Mouse (Mus musculus) MEL (cell line): ENCODE measurements around the gene Rab22a. TPM values are rescaled to one million over a fixed set of nuclear protein-coding genes. Genes with fewer than 3 reads are reported as not detected.
A peak's percentile ranks its signal among the peaks of the same experiment; 100 is the strongest.

Experiments
- DNase-seq: peaks from one replicate; pipeline ENCODE4 v3.0.0; 2011; ENCODE audit warnings: low read depth, low spot score
- H3K27ac ChIP-seq: 2 replicates; pipeline ENCODE4 v1.5.1; 2012; ENCODE audit warnings: low read depth, mild to moderate bottlenecking, control low read depth, low read length, moderate library complexity; ENCODE audit not compliant: control insufficient read depth
- H3K27me3 ChIP-seq, 2 experiments: fragments of 150-350 bp in 1 of 2; sonication (generic) in 1 of 2; 2 replicates each; pipeline ENCODE4 v1.6.1; 2012; ENCODE audit warnings: low read length in 2 of 2, mild to moderate bottlenecking in 2 of 2, improper control_type of control experiment in 1 of 2, moderate library complexity in 1 of 2; ENCODE audit not compliant: insufficient read depth in 2 of 2, control insufficient read depth in 1 of 2
- H3K36me3 ChIP-seq, 2 experiments: 2 replicates each; pipeline ENCODE4 v1.6.1; 2012 to 2014; ENCODE audit warnings: low read length in 2 of 2, improper control_type of control experiment in 1 of 2, inconsistent platforms in 1 of 2, mild to moderate bottlenecking in 1 of 2; ENCODE audit not compliant: insufficient read depth in 2 of 2, control insufficient read depth in 1 of 2
- H3K4me1 ChIP-seq, 2 experiments: fragments of 150-350 bp in 1 of 2; sonication (generic) in 1 of 2; 2 replicates each; pipeline ENCODE4 v1.6.1; 2012; ENCODE audit warnings: low read length in 2 of 2, improper control_type of control experiment in 1 of 2, mild to moderate bottlenecking in 1 of 2; ENCODE audit not compliant: insufficient read depth in 2 of 2, control insufficient read depth in 1 of 2
- H3K4me3 ChIP-seq, 2 experiments: fragments of 150-350 bp in 1 of 2; sonication (generic) in 1 of 2; 2 replicates each; pipeline ENCODE4 v1.5.1; 2012; ENCODE audit warnings: low read depth in 2 of 2, low read length in 2 of 2, mild to moderate bottlenecking in 2 of 2, moderate library complexity in 2 of 2, control low read depth in 1 of 2, improper control_type of control experiment in 1 of 2; ENCODE audit not compliant: control insufficient read depth in 1 of 2, insufficient read depth in 1 of 2
- H3K79me2 ChIP-seq: 2 replicates; pipeline ENCODE4 v1.6.1; 2012; ENCODE audit warnings: mild to moderate bottlenecking, low read length, moderate library complexity; ENCODE audit not compliant: control insufficient read depth, poor library complexity, insufficient read depth
- H3K9ac ChIP-seq: 2 replicates; pipeline ENCODE4 v1.6.1; 2012; ENCODE audit warnings: low read depth, mild to moderate bottlenecking, control low read depth, low read length, moderate library complexity; ENCODE audit not compliant: control insufficient read depth, poor library complexity, severe bottlenecking
- H3K9me3 ChIP-seq: fragments of 150-350 bp; sonication (generic); replicated peaks from 2 replicates; pipeline ENCODE4 v1.6.1; 2012; ENCODE audit warnings: mild to moderate bottlenecking, low read length, improper control_type of control experiment, moderate library complexity; ENCODE audit not compliant: insufficient read depth
- BHLHE40 ChIP-seq: IDR thresholded peaks from 2 replicates; pipeline ENCODE4 v1.6.1; 2012; ENCODE audit warnings: low read depth, mild to moderate bottlenecking, inconsistent platforms, low read length, improper control_type of control experiment, borderline replicate concordance
- CHD1 ChIP-seq: IDR thresholded peaks from 2 replicates; pipeline ENCODE4 v1.6.1; 2012; ENCODE audit warnings: low read depth, mild to moderate bottlenecking, inconsistent platforms, low read length, improper control_type of control experiment
- CHD2 ChIP-seq: IDR thresholded peaks from 2 replicates; pipeline ENCODE4 v1.6.1; 2011; ENCODE audit warnings: low read length, improper control_type of control experiment
- E2F4 ChIP-seq: IDR thresholded peaks from 2 replicates; pipeline ENCODE4 v1.6.1; 2011; ENCODE audit warnings: low read depth, low read length, improper control_type of control experiment, borderline replicate concordance
- ELF1 ChIP-seq: IDR thresholded peaks from 2 replicates; pipeline ENCODE4 v1.6.1; 2014; ENCODE audit warnings: low read depth, mild to moderate bottlenecking, inconsistent platforms, low read length, improper control_type of control experiment, moderate library complexity
- EP300 ChIP-seq, 2 experiments: IDR thresholded peaks; 2 replicates each; pipeline ENCODE4 v1.6.1; 2011; ENCODE audit warnings: improper control_type of control experiment in 2 of 2, low read length in 2 of 2, low read depth in 1 of 2, mild to moderate bottlenecking in 1 of 2
- GATA1 ChIP-seq: IDR thresholded peaks from 2 replicates; pipeline ENCODE4 v1.6.1; 2011; ENCODE audit warnings: low read depth, low read length, improper control_type of control experiment
- HCFC1 ChIP-seq: IDR thresholded peaks from 2 replicates; pipeline ENCODE4 v1.6.1; 2012; ENCODE audit warnings: low read depth, mild to moderate bottlenecking, inconsistent platforms, low read length, improper control_type of control experiment, moderate library complexity
- KAT2A ChIP-seq: conservative IDR thresholded peaks from 2 replicates; pipeline ENCODE4 v1.6.1; 2012; ENCODE audit warnings: low read depth, low read length, improper control_type of control experiment, inconsistent platforms
- MAX ChIP-seq: IDR thresholded peaks from 2 replicates; pipeline ENCODE4 v1.6.1; 2011; ENCODE audit warnings: low read length, improper control_type of control experiment
- MAZ ChIP-seq: IDR thresholded peaks from 2 replicates; pipeline ENCODE4 v1.6.1; 2012; ENCODE audit warnings: low read depth, mild to moderate bottlenecking, inconsistent platforms, low read length, improper control_type of control experiment
- MEF2A ChIP-seq: IDR thresholded peaks from 2 replicates; pipeline ENCODE4 v1.6.1; 2014; ENCODE audit warnings: low read depth, mild to moderate bottlenecking, inconsistent platforms, low read length, improper control_type of control experiment; ENCODE audit not compliant: poor library complexity, insufficient replicate concordance, severe bottlenecking; ENCODE audit errors: extremely low read depth
- MXI1 ChIP-seq: IDR thresholded peaks from 2 replicates; pipeline ENCODE4 v1.6.1; 2011; ENCODE audit warnings: mild to moderate bottlenecking, low read depth, low read length, improper control_type of control experiment
- MYB ChIP-seq: IDR thresholded peaks from 2 replicates; pipeline ENCODE4 v1.6.1; 2011; ENCODE audit warnings: mild to moderate bottlenecking, low read depth, low read length, improper control_type of control experiment
- NELFE ChIP-seq: IDR thresholded peaks from 2 replicates; pipeline ENCODE4 v1.6.1; 2011; ENCODE audit warnings: low read depth, low read length, improper control_type of control experiment
- NRF1 ChIP-seq: IDR thresholded peaks from 2 replicates; pipeline ENCODE4 v1.6.1; 2014; ENCODE audit warnings: low read depth, mild to moderate bottlenecking, inconsistent platforms, low read length, improper control_type of control experiment, moderate library complexity; ENCODE audit not compliant: poor library complexity, insufficient read depth, severe bottlenecking
- POLR2A ChIP-seq, 2 experiments: IDR thresholded peaks; 2 replicates each; pipeline ENCODE4 v1.6.1; 2011 to 2012; ENCODE audit warnings: low read length in 2 of 2, mild to moderate bottlenecking in 2 of 2, control low read depth in 1 of 2, improper control_type of control experiment in 1 of 2, low read depth in 1 of 2, moderate library complexity in 1 of 2; ENCODE audit not compliant: control insufficient read depth in 1 of 2, insufficient read depth in 1 of 2, poor library complexity in 1 of 2
- POLR2AphosphoS5 ChIP-seq: IDR thresholded peaks from 2 replicates; pipeline ENCODE4 v1.6.1; 2012; ENCODE audit warnings: low read depth, borderline replicate concordance, mild to moderate bottlenecking, inconsistent platforms, low read length, moderate library complexity, mixed read lengths
- RCOR1 ChIP-seq: IDR thresholded peaks from 2 replicates; pipeline ENCODE4 v1.6.1; 2012; ENCODE audit warnings: low read depth, mild to moderate bottlenecking, inconsistent platforms, low read length, improper control_type of control experiment
- USF1 ChIP-seq: IDR thresholded peaks from 2 replicates; pipeline ENCODE4 v1.6.1; 2014; ENCODE audit warnings: low read depth, mild to moderate bottlenecking, inconsistent platforms, low read length, improper control_type of control experiment, moderate library complexity
- ZMIZ1 ChIP-seq: IDR thresholded peaks from 2 replicates; pipeline ENCODE4 v1.6.1; 2012; ENCODE audit warnings: low read depth, mild to moderate bottlenecking, inconsistent platforms, low read length, improper control_type of control experiment, moderate library complexity
- polyA plus RNA-seq, 2 experiments: library from polyadenylated mRNA; stranded (reverse) in 1 of 2; unstranded in 1 of 2; fragments of >175 nt in 1 of 2; fragments of >200 nt in 1 of 2; gene quantifications; 2 replicates each; pipeline versions ENCODE4 v1.2.1 to v1.2.4; 2012; ENCODE audit warnings: low replicate concordance in 2 of 2, low read depth in 1 of 2; ENCODE audit not compliant: insufficient read length in 2 of 2, insufficient read depth in 1 of 2, missing spikeins in 1 of 2
- total RNA-seq: library from RNA; depleted of rRNA; stranded (reverse); fragments of 300-350 nt; gene quantifications from 2 replicates; pipeline ENCODE4 v1.2.3, GENCODE M21; 2012

Rab22a gene
- total and polyA plus RNA-seq, 3 experiments: 8.9 to 15.8 TPM; not detected in 1

- H3K9ac ChIP-seq: peak within 1 kb of the TSS; percentile 89
- no peak for TF ChIP-seq GATA1
- TF ChIP-seq MYB: no peak
- no peak for TF ChIP-seq KAT2A
- peak; percentile 60; the same call in 1 of the 2 replicates for TF ChIP-seq NELFE
- peak; percentile 51 to 62; a peak in 2 of 4 replicates for TF ChIP-seq POLR2A (IDR thresholded peaks at IDR 0.05; ENCODE audit: control insufficient read depth in 1 of 2, insufficient read depth in 1 of 2, low read depth in 1 of 2, low read length in 2 of 2, poor library complexity in 1 of 2)
- no peak for TF ChIP-seq POLR2AphosphoS5
- peak; percentile 86 for TF ChIP-seq HCFC1
- no peak for TF ChIP-seq MAZ
- peak; percentile 97 for TF ChIP-seq NRF1
- TF ChIP-seq BHLHE40: no peak
- TF ChIP-seq CHD1: no peak
- TF ChIP-seq ELF1: peak; percentile 73
- TF ChIP-seq RCOR1: no peak
- TF ChIP-seq USF1: 0 out of 2 replicates have a peak, but pooled peaks have one; percentile 4
- TF ChIP-seq E2F4: no peak
- peaks cover 46% of the 10 kb centered on the region for H3K79me2 ChIP-seq
- peak; percentile 97 for DNase-seq
- peaks cover 2 to 19% of the 10 kb centered on the region in 2 experiments for H3K4me1 ChIP-seq
- H3K36me3 ChIP-seq: peaks cover 2 to 9% of the 10 kb centered on the region in 2 experiments; a peak in 3 of 4 replicates
- H3K9me3 ChIP-seq: no peaks in the 10 kb centered on the region
- H3K27ac ChIP-seq: peak within 1 kb of the TSS; percentile 13; the same call in 1 of the 2 replicates
- no peaks in the 10 kb centered on the region for H3K27me3 ChIP-seq
- H3K4me3 ChIP-seq: peak within 1 kb of the TSS; percentile 66 to 95
Measured at GRCm38 (mm10) chr2:173737222-173737989, 77.8 kb downstream of the Rab22a start, which contains the start of gene Vapb. TSS of gene Vapb (plus strand) at chr2:173737511.

- peaks cover 2 to 15% of the 10 kb centered on the region in 2 experiments for H3K4me1 ChIP-seq
- no peaks in the 10 kb centered on the region for H3K27me3 ChIP-seq
- H3K9ac ChIP-seq: peak overlapping the region; percentile 89
- peaks cover 52% of the 10 kb centered on the region for H3K79me2 ChIP-seq
- H3K27ac ChIP-seq: peak overlapping the region; percentile 13; the same call in 1 of the 2 replicates
- H3K9me3 ChIP-seq: no peaks in the 10 kb centered on the region
- peak; percentile 55 for DNase-seq
- H3K4me3 ChIP-seq: peak overlapping the region; percentile 66 to 95
- TF ChIP-seq ZMIZ1: no peak
- no peak for TF ChIP-seq MEF2A
- no peak for TF ChIP-seq POLR2AphosphoS5
- TF ChIP-seq EP300 (IDR thresholded peaks at IDR 0.05; ENCODE audit: low read depth in 1 of 2, low read length in 2 of 2): no peak
- peak; percentile 61 for TF ChIP-seq MXI1
- peak; percentile 41; the same call in 1 of the 2 replicates for TF ChIP-seq GATA1
- no peak for TF ChIP-seq CHD2
- peak; percentile 66 for TF ChIP-seq RCOR1
- TF ChIP-seq NRF1: no peak
- TF ChIP-seq MAX: peak; percentile 55
- H3K36me3 ChIP-seq: peaks cover 2 to 9% of the 10 kb centered on the region in 2 experiments; a peak in 3 of 4 replicates
Measured at GRCm38 (mm10) chr2:173738232-173738631, 78.7 kb downstream of the Rab22a start.
